Mouse (Mus musculus) mesoderm, embryonic 11.5 days (tissue): ENCODE data around the gene Slc9a9.

Experiments
- DNase-seq: peaks from one replicate; pipeline ENCODE4 v3.0.0-alpha.2; 2012; ENCODE audit warnings: low read depth, low spot score

Slc9a9 gene

DNA sequence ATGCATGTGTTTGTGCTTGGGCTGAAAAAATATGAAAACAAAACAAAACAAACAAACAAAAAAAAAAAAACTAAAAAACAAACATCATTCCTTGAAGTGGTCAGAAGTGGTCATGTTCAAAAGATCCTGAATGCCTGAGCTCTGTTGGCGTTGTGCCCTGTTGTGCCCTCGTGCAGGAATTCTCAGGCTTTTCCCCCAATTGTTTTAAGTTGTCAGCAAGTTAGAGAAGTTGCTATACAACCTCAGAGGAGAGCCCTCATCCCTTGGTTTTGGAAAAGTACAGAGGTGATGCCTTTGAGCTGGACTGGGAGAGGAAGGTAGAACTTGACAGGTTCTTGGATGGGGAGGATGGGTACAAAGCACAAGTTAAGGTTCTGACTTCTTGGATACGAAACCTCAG lies 480.9 kb downstream of the Slc9a9 start:
- no peak for DNase-seq

DNA sequence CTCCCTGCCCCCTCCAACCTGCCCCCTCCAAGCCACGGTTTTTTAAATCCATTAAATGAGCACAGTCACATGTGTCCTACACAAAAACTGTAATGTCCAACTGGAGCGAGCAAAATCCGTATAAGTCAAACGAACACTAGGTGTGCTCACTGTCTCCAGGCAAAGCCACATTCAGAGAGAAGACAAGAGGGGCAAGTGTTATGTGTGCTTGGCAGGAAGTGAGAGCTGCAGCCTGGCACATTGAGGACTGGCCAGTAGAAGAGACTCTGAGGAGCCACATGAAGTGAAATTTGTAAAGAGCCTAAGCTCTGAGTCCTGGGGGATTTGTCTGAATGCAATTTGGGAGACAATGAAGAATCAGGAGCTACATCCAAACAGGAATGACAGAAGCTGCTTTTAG lies 481.3 kb downstream of the Slc9a9 start:
- DNase-seq = no peak

DNA sequence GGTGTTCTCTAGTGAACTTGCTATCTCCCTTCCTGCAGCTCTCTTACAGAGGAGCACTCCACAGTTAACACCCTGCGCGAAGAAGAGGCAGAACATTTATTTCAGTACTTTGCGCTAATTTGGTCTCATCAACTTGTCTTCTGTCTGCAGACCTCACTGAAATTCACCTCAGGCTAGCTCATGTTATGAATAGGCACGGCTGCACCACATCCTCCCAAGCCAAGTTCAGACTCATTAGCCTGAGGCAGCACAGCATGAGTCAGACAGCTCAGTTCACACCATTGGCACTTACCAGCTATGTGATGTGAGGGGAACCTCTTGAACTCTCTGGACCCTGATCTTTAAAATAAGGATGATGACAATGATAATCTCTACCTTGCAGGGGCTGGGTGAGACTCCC lies 482.0 kb downstream of the Slc9a9 start:
- peak; percentile 12 for DNase-seq

DNA sequence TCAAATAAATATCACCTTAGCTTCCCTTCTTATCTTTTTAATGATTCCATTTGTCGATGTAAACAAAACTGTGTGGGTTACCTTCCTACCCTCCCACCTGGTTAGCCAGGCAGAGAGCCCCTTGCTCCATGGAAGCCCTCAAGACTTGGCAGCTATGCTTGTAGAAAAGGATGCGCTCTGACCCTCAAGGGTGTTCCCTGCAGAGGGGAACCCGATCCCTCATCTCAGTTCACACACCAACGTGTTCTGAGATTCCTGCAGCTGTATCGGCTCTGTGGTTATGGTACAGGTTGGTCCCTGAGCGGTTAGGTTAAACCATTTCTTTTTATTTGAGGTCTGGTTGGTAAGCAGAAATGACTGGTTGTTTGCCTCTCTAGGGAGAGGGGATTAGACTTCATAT lies 484.3 kb downstream of the Slc9a9 start:
- no peak for DNase-seq

DNA sequence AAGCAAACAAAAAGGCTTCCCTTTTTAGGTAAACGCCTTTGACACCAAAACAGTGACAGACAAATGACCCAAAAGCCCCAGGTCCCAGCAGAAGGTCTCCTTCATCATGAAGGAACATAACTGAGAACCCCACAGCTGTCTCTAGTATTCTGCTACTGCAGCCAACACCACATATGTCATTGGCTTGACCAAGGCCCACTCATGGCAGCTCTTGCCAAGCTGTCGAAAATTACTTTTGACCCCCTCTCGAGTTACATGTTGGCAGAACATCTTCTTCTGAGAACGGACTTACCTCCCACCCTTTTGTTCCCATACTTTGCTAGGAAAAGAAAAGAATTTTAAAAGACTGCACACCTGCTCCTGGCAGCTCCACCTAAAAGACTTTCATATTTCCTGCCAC lies 488.2 kb downstream of the Slc9a9 start:
- no peak for DNase-seq

DNA sequence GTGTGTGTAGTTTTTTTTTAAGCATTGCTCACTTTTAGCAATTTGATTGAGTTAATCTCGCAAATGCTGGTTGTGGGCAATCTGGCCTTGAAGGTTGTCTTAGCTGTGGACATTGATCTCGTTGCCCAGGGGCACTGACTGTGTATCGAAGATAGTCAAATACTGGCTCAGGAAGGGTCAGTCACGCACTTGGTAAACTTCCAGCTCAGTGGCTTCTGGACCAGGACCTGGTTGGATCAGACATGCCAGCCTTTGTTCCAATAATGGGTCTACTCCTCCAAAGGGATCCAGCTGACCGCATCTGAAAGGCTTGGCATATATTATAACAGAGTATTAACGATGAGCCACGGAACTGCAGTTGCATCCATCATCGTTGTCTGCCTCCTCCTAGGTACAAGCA lies 489.2 kb downstream of the Slc9a9 start:
- DNase-seq = no peak

DNA sequence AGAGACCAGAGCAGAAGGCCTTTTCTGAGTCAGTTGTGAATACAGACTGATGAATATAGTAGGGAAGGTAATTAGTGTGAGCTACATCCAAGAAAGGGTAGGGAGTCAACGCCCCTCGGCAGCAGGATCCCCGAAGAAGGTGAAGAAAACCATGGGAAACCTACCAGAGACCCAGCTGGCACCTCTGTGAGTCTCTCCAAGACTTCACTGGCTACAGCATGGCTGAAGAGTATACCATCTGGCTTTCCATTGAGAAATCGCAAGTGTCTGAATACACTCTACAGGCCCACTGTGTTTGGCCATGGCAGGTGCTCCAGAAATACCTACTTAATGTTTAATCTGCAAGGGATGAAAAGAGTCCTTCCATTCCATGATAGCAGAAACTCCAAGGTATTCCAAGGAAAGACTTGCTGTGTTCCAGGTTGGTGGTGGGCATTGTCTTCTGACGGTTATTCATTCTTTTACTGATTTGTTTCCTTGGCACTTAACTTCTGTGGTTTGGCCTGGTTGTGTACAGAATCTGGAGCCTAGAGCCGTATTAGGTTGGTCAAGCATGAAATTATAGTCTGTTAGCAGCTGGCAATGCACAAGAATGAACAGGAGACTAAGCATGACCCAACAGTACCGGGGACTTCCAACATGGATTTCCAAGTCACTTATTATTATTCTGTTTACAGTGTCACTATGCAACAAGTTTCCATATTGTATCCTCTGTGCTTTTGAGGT lies 491.0 kb downstream of the Slc9a9 start:
- DNase-seq = no peak

DNA sequence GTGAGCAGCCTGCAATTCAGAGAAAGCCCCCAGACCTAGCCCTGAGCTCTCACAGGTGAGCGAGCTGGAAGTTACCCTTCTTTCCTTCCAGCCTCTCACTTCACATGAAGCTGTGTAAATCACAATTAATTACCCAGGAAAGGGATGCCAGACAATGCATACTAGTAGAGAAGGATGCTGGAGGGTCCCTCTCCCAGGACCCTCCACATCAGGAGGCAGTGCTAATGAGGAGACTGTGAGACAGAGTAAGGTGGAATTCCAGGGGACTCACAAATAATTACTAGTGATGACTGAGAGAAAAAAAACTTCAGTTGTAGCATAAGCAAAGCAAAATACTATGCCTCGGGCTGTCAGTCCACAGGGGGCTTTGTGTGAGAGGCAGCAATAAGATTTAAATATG lies 492.0 kb downstream of the Slc9a9 start:
- DNase-seq = no peak

DNA sequence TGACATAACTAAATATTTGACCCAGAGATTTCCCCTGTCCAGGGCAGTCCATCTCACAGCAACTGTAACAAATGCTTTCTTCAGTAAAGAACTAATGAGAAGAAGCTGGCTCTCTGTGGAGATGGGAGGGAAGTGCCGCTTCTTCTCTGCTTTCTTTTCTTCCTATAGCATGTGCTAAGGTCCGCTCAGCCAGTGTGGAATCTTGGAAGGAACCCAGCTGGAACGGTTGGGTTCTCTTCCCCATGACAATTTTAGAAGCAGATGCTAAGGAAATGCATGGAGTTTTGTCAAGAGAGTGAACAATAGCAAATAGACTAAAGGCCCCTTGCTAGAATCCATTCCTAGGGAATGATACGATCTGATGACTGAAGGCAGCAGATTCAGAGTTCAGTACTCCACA lies 496.5 kb downstream of the Slc9a9 start:
- DNase-seq = no peak

DNA sequence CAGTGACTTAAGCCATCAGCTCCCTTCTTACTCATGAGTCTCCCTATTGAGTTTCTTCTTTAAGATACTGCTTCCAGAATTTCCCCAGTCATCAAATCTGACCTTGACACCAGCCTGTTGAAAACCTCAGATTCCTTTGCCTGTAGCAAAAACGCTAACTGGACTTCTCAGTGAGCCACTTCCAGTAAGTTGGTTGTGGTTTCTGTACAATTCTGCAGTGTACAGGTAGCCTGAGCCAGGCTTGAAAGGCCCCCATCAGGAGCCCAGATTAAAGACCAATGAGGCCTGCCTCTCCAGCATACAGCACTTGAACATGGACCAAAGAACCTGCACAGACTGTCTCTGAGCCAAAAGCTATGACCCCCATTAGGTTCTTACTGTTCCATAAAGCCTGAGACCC lies 498.1 kb downstream of the Slc9a9 start:
- DNase-seq = no peak

DNA sequence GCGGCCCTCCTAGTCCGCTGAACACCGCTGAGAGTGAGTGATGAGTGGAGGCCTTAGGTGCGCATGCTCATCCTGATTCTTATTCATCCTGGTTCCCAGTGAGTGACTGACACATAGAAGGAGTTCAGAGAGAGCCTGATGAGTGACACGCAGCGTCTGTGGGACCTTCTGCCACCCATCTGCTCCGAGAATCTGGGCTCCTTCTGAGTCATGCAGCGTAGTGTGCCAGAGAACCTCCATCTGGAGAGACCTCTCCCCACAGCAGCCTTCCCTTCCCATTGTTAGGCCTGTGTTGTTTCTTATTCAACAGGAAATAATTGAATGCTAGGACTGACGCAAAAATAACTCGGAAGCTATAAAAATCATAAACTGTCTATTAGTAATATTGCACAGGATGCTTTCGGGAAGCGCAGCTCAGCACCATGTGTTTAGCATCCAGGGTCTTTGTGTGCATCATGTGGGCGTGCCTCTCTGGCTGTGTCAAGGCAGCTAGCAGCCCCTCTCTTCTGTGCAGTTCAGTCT lies 498.8 kb downstream of the Slc9a9 start:
- no peak for DNase-seq

DNA sequence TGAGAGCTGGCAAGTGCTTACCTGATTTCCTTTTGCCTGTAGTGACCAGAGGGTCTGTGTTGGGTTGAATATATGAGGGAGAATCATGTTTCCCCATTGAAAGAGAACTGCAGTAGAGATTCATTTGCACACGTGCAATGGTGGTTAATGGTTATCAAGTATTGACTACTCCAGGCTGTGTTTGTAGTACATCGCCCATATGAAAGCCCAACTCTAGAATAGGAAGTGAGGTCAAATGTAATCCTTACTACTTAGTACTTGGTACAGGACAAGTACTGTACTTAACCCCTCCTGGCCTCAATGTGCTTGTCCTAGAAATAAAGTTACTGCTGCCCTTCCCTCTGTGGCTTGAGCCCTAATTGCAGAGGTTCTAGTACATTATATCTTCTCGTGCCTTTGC lies 508.5 kb downstream of the Slc9a9 start:
- no peak for DNase-seq

DNA sequence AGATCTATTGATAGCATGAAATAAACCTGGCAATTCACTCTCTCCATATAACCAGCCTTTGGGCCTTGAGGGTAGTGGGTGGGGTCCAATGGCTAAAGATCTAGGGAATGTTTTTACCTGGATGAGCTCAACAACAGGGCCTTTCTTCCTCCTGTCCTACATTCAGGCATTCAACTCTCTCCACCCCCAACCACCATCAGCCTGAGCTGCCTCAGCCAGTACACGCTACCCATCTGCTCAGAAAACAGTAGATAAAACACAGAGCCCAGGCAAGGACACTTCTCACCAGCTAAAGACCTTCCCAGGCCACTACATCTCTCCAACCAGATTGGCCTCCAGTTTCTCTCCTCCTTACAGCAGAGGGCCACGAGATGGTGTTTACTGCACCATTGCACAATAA lies 510.3 kb downstream of the Slc9a9 start:
- no peak for DNase-seq

DNA sequence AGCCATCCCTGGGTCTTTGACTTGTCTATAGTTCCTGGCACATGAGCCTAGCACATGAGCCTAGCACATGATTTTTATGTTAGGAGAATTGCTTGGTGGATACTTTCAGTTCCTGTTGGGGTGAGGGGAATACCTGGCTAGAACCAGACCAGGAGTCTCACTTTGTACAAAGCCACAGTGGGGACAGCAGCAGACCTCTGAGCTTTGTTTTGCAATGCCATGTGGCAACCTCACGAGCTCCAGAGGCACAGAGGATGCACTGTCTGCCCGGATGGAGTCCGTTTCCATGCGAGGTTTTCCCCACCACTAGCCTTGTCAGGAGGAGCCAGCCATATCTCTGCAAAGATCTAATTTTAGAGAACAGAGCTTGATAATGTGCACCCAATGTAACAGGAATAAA lies 510.9 kb downstream of the Slc9a9 start:
- no peak for DNase-seq

DNA sequence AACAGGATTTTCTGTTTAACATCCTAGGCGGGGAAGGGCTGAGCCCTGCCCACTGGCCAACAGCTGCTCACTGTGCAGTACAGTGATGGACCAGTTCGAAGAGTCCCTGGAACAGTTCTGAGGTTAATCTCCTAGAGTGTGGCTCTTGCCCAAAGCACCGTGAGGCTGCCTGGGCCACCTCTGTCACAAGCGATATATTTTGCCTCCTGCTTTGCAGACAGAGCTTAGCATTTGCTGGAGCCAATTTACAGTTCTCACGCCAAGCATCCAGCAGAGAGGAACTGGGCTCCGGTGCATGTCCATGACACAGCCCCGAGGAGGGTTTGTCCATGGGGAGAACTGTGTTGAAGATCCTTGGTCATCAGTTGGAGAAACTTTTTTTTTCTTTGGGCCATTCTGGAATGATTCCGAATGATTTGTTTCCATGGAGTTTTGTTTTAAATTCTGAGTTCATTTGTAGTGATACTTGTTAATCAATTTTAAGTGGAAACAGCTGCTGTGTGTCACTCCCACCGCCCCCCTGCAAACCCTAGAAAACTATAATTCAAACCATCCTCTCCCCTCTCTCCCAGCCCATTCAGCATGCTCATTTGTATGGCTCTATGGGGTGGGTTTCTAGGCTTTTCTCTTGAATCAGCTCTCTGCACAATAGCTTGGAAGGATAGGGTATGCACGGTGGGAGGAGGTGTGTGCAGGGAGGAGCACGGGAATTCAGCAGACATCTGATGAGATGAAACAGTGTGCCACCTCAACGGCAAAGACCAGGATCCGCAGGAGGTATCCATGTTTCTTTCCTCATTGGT lies 511.7 kb downstream of the Slc9a9 start:
- DNase-seq = no peak

DNA sequence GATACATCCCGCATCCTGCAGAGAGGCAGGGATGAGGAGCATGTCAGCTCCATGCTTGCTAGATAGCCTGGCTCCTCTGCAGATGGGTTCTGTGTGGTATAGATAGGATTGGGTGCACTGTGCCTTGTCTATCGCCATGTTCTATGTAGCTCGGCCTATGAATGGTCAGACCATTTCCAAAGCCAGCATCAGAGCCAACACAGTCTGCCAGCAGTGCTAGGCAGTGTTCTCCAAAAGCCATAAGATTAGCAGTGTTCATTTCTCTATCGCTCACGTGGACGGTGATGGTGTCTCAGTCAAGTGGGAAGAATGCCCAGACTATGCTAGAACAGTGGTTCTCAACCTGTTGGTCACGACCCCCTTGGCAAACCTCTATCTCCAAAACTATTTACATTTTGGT lies 512.6 kb downstream of the Slc9a9 start:
- DNase-seq = no peak

DNA sequence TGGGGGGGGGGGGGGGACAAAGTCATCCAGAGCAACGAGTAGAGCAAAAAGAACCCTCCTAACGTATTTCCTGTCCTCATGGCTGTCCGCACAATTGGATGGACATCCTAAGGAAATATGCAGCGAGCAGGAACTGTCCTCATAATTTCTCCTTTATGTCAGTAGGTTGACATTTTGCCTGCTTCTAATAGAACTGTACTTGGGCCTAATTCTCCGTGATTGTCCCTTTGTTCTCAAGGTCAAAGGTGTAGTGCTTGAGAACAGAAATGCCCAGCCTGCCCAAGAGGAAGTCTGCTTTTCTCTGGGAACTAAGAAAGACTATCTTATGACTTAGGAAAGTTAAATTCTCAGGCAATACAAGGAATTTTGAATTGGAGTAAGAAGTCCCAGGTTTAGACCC lies 514.7 kb downstream of the Slc9a9 start:
- no peak for DNase-seq

DNA sequence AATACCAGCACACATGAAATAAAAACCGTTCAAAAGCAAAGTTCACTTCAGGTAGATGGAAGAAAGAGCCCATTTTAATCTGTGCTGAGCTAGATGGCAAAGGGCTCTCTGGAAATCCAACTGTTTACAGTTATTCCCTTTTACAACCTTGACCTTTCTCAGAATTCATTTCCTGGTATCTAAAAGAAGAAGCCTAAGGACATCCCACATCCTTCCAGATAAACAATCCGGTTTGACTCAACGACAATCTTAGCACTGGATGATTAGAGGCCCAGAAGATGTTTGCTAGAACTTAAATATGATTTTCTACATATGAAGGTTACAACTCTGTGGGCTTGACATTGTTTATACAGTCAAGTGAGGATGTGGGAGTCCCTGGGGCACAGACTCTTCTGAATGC lies 516.1 kb downstream of the Slc9a9 start:
- no peak for DNase-seq

DNA sequence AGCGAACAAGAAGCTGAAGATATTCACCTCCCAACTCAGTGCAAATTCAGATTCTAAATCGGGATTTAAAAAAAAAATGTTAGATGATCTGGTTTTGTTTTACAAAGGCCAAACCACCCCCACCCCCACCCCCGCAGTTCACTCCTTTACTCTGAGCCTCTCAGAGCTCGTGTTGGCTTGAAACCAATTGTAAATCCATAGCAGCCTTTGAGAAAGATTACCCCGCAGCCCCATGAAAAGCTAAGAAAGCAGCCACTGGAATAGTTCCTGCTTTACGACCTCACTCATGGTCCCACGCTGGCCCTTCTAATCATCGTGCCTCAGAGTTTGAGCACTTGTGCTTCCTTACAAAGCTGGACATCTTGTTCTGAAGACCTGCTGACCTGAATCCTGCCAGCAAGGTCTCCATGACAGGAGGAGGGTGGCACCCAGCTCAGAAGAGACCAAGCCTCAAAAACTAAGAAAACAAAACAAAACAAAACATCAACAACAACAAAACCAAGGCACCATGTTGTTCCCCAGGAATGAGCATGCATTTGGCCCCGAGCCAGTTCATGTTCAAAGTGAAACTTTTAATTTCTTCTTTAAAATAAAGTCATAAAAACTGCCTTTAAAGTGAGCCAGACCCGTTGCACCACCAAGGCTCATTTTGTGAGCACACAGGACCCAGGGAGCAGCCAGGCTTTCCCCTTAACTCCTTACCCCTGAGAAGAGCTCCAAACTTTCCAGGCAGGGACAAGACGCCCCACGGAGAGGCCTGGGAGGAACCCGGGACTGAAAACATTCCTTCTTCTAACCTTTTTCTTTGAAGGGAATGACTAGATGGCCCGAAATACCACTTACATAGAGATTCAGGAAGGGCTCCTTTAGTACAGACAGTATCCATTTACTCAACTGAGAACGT lies 516.9 kb downstream of the Slc9a9 start:
- no peak for DNase-seq

DNA sequence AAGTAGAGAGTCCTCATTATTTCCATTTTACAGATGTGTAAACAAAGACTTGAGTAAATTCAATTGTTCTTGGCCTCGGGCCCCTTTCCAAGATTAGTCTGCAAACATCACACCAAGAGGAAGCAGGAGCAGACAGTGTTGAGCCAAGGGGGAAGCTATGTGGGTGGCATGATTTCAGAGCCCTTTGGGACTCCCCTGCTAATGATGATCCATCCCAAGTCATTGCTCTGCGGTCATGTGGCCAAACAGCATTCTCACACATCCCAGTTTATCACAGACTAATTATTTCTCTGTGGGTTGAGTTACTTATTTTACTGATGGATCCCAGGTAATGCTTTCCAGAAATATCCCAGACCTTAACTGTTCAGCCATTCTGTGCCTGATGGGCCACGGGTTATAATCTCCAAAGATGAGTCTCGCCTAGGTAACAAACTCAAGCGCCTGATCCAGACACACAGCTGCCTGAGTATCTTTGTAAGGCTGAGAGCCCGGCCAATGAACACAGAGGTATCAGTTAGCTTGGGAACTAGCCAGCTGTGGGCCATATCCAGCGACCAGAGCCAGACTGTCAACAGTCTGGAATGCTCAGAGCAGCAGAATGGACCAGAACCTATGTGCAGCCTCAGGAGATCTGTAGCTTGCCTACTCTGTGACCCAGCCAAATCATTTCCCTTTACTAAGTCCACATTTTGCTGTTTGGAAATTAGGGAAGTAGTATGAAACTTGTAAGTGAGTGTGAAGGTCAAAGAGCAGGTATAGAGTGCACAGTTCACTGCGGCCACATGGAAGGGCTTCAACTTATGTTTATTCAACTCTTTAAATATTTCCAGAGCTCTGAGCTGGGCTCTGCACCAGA lies 518.9 kb downstream of the Slc9a9 start:
- no peak for DNase-seq

DNA sequence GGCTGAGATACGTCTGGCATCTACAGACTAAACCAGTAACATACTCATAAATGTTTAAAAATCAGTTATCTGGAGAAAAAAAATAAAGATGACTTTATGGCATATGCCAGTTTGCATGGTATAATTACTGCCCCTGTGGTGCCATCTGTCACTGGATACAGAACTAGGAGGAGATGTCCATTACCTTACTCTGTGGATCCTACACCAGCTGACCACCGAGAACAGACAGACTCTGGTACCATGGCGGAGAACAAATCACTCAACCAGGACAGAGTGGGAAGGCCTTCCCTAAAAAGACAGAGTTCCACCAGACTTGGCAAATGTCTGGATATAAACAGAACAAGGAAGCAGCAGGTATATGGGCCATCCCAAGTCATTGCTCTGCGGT lies 519.5 kb downstream of the Slc9a9 start:
- DNase-seq = no peak
